Mouse (Mus musculus): ENCODE measurements around the gene Dimt1. TPM values are rescaled to one million over a fixed set of nuclear protein-coding genes. Genes with fewer than 3 reads are reported as not detected.
"Not testable (repeated sequence)": the region's sequence is repeated elsewhere in the genome, so short reads cannot be mapped to it uniquely, and the experiment has no call there.

The Dimt1 gene
- 30.7 and 34.6 TPM in 2 replicates for total RNA-seq (2015)
- 11.5 and 32.2 TPM in 2 replicates for total RNA-seq (2017)

- peak; percentile 99 for ATAC-seq (replicated peaks; ENCODE audit: poor library complexity)
These were observed at the start of gene Dimt1 for GRCm38 (mm10) chr13:106946594-106947540. TSS of gene Dimt1 (plus strand) at chr13:106947127.

- no peak for ATAC-seq (replicated peaks; ENCODE audit: poor library complexity)
These were observed 42.3 kb upstream of the Dimt1 start for GRCm38 (mm10) chr13:106904637-106905036.

- ATAC-seq (replicated peaks; ENCODE audit: poor library complexity) = not testable (repeated sequence)
These were observed 41.8 kb upstream of the Dimt1 start for GRCm38 (mm10) chr13:106905154-106905553.

DNA sequence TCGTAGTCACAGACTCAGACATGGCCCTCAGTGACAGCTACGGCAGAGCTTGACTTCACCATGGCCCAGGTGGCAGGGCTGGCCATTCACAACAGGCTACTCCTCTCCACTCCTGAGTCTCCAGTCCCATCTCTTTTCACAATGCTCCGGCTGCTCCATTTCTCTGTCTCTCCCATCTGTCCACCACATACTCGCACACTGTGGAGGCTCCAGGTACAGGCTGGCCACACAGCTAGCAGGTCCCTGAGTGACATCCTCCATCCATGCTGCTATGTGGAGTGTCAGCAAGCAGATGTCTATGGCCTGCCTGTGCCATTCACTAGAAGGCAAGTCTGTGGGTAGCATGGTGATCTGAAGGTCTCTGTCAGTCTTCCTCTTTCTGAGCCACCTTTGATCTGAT, 39.7 kb upstream of the Dimt1 start:
- ATAC-seq (replicated peaks; ENCODE audit: poor library complexity) = no peak

DNA sequence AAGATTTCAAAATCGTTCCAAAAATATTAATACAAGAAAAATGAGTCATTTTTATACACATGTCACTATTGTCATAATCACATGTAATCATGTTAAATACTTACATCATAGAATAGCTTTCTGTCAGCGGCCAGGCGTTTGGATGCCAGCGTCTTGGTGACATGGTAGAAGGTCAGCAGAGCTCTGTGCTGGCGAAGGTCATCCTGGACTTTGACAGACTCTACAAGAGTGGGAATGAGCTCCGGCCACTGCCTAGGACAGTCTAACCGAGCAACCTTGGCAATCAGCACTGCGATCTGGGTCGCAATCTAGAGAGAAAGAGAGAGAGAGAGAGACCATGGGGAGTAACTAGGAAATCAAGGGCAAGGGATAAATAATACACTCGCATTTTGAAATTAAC, 36.8 kb upstream of the Dimt1 start:
- no peak for ATAC-seq (replicated peaks; ENCODE audit: poor library complexity)

GRCm38 (mm10) chr13:106913125-106913736, 33.7 kb upstream of the Dimt1 start:
- peak; percentile 31; the same call in 1 of the 2 replicates for ATAC-seq (replicated peaks; ENCODE audit: poor library complexity)

GRCm38 (mm10) chr13:106918322-106919050, 28.4 kb upstream of the Dimt1 start:
- ATAC-seq (replicated peaks; ENCODE audit: poor library complexity) = peak; percentile 90

DNA sequence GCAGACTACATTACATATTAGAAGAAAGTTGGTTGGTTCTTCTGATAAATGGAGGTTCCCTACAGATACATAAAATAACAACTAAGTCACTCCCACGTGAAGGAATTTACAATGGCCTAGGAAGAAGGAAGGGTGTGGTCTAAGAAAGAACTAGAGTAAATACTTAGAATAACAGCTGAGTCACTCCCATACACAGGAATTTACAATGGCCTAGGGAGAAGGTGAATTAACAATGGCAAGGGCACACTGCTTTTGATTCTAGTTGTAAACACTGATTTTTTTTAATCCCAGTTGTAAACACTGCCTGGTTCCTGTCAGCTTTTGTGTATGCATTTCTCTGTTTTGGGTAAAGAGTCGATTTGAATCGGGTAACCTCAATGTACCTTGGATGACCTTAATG, 21.0 kb upstream of the Dimt1 start:
- not testable (repeated sequence) for ATAC-seq (replicated peaks; ENCODE audit: poor library complexity)

- ATAC-seq (replicated peaks; ENCODE audit: poor library complexity) = no peak
These were observed 18.6 kb upstream of the Dimt1 start for GRCm38 (mm10) chr13:106928296-106928695.

GRCm38 (mm10) chr13:106929201-106929600, 17.7 kb upstream of the Dimt1 start:
- no peak for ATAC-seq (replicated peaks; ENCODE audit: poor library complexity)

GRCm38 (mm10) chr13:106935871-106936255, 11.1 kb upstream of the Dimt1 start:
- ATAC-seq (replicated peaks; ENCODE audit: poor library complexity) = peak; percentile 49

- ATAC-seq (replicated peaks; ENCODE audit: poor library complexity) = peak; percentile 96
These were observed 10.4 kb upstream of the Dimt1 start, which contains the start of gene Ipo11 for GRCm38 (mm10) chr13:106936256-106937137. TSS of gene Ipo11 (minus strand) at chr13:106936958.

GRCm38 (mm10) chr13:106937138-106937472, 9.8 kb upstream of the Dimt1 start:
- ATAC-seq (replicated peaks; ENCODE audit: poor library complexity) = no peak

DNA sequence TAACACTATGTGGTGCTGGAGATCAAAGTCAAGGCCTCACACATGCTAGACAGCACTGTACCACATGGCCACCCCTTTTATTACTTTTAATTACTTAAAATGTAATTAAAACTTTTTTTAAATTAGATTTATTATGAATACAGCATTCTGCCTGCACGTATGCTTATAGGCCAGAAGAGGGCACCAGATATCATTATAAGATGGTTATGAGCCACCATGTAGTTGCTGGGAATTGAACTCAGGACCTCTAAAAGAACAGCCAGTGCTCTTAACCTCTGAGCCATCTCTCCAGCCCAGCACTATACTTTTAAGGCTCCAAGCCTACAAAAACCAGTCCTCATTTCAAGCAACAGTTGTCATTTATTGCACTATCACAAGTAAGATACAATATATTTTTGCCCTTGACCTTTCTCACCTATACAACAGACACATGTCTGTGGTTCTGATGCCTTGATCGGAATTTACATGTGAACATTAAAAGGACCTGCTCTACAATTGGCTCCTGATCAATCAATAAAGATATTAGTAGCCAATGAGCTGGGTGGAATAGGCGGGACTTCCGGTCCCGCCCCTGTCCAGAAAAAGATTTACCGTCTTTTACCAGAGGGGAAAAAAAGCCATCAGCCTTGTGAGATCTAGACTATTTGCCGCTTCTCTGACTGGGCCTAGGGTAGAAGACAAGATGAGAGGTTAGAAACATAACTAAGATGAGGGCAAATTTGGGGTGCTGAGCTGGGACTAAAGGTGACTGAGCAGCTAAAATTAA, 5.5 kb upstream of the Dimt1 start:
- no peak for ATAC-seq (replicated peaks; ENCODE audit: poor library complexity)

GRCm38 (mm10) chr13:106942721-106943120, 4.2 kb upstream of the Dimt1 start:
- ATAC-seq (replicated peaks; ENCODE audit: poor library complexity) = no peak

DNA sequence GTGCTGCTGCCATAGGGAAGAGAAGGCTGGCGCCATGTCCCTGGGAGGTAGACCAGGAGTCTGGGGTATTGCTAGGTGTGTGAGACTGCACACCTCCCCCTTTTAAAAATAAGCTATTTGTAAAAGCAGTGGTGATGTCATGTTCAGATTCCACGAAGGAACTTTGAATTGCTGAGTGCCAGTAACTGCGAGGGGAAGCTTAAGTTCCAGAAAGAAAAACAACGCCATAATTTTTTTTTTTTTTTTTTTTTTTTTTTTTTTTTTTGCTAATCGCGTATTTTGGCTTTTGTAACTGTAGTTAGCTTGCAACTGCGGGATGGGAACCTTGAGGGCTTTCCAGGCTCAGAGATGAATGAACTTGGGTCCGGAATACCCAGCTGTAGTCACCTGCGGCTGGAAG, 1.4 kb upstream of the Dimt1 start:
- ATAC-seq (replicated peaks; ENCODE audit: poor library complexity) = no peak

GRCm38 (mm10) chr13:106947583-106947982, 656 bp downstream of the Dimt1 start:
- ATAC-seq (replicated peaks; ENCODE audit: poor library complexity) = no peak

DNA sequence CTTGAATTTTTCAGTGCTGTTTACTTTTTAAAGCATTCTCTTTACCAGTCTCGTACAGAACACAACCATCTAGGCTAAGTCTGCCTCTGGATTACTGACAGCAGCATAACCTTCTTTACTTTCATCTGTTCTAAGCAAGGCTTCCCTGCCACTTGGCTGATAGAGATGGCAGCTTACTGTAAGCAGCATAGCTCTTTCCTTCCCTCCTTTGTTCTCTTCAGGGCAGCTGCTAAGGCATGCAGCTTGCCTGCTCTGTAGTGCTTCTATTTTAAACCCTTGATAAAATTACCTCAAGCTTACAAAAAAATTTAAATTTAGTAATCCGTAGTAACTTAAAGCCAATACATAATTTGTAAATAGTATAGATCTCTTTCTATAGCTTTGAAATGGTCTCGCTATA, 8.0 kb downstream of the Dimt1 start:
- ATAC-seq (replicated peaks; ENCODE audit: poor library complexity) = no peak

GRCm38 (mm10) chr13:106957554-106957953, 10.6 kb downstream of the Dimt1 start:
- no peak for ATAC-seq (replicated peaks; ENCODE audit: poor library complexity)

GRCm38 (mm10) chr13:106958286-106958685, 11.4 kb downstream of the Dimt1 start:
- no peak for ATAC-seq (replicated peaks; ENCODE audit: poor library complexity)
